Mouse (Mus musculus): Measurements from ENCODE around the gene Pfkfb2. TPM values are rescaled to one million over a fixed set of nuclear protein-coding genes. Genes with fewer than 3 reads are reported as not detected.
"Not testable (repeated sequence)": the region's sequence is repeated elsewhere in the genome, so short reads cannot be mapped to it uniquely, and the experiment has no call there.

Pfkfb2 gene
- total RNA-seq, 2 experiments from 2014 or later: 6.6 to 13.9 TPM

DNA sequence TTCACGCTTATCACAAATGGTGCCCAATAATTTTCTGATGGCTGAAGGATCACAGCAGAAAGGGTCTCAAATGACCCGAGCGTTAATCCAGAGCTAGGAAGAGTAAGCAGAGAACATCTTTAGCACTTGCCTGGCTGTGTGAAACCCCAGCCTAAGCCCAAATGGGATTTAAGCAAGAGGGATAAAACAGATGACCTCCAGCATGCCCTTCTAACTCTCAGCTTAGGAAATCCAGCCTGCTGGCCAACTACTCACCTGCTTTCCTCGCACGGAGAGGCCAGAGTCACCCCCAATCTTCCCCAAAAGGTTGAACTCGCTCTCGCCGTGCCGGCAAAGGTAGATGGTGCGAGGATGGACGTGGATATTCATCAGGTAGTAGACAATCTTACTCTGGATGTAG lies 27.1 kb downstream of the Pfkfb2 start:
- no peak for ATAC-seq (replicated peaks; ENCODE audit: poor library complexity, severe bottlenecking)

DNA sequence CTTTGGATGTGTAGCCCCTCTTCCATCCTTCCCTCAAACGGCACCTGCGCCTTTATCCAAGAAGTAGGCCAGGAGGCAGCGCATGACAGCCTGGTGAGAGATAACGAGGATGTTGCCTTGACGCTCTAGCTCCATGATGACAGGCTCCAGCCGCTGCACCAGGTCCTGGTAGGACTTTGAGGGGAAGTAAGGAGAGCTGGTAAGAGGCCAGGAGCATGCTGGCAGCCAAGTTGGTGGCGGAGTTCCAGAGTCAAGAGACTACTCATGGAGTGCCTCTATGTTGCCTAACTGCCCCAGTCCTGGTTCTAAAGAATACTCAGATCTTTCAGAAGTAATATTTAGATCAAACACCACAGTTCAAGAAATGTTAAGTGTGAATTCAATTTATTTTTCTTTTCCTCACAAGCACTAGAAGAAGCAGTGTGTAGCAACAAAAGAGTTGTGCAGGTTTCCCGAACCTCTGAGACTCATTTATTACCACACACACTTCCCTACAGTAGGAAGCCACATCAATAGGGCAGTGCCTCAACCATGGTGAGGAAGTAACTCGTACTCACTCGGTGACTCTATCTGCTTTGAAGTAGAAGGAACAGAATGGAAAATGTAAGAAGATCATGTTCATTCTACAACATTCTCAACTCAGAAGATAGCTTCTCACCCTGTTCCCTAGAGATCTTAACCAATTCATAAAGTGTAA lies 29.0 kb downstream of the Pfkfb2 start:
- no peak for ATAC-seq (replicated peaks; ENCODE audit: poor library complexity, severe bottlenecking)

DNA sequence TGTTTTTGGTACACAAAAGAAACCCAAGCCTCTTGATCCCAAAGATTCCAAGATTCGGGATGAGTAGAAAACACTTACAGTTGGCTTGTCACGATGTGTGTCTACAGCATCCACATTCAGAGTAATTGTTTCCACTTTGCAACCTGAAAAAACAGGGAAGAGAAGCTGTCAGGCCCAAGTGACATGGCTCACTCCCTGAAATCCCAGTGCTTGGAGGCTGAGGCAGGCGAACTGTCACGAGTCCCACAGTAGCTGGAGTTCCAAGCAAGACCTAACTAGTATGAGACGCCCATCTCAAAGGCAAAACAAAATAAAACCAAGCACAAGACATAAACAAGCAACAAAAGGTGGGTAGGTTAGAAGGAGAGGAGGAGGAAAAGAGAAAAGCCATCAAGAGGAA lies 30.5 kb downstream of the Pfkfb2 start:
- no peak for ATAC-seq (replicated peaks; ENCODE audit: poor library complexity, severe bottlenecking)

DNA sequence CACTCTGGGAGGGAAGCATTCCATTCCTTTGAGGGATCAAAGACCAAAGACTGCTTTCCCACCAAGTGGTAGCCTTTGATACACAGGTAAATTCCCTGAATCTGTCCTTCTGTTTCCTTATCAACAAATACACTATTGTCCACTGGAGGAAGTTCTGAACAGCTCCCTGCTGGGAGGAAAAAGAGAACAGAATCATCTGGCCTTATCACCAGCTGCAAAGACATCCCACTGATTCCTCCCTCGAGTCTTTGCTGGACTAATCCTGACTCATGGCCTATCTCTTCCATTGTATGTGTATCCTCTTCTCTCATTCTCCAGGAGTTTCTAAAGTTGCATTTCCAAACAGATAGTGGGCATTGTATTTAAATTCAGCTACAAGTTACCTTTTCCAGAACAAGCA lies 45.1 kb downstream of the Pfkfb2 start:
- ATAC-seq (replicated peaks; ENCODE audit: poor library complexity, severe bottlenecking): no peak

DNA sequence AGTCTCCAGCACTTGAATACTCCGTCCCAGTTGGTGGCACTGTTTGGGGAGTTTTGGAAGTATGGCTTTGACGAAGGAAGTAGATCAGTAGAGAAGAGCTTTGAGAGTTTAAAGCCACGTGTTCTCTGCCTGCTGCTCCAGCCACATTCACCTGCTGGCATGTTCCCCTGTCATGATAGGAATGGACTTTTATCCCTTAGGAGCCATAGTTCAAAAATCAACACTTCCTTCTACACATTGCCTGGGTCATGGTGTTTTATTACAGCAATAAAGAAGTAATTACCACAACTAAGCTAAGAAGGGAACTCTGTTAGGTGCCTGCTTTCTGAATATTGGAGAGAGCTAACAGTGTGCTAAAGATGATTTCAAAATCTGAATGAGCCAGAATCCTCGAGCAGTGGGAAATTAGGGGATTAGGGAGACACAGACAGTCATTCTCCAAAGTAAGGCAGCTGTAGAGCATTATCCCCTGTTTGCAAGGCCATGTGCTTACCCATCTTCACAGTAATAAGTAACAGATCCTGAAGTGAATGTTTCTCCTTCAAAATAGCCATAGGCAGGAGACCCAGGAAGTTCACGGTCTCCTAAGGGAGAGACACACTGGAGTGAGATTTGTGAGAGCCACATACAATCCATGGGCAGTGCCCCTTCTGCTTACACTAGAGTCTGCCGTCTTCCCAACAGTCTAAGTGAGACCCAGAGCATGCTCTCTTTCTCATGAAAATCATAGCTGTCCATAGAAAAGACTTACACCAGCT lies 47.2 kb downstream of the Pfkfb2 start:
- no peak for ATAC-seq (replicated peaks; ENCODE audit: poor library complexity, severe bottlenecking)

DNA sequence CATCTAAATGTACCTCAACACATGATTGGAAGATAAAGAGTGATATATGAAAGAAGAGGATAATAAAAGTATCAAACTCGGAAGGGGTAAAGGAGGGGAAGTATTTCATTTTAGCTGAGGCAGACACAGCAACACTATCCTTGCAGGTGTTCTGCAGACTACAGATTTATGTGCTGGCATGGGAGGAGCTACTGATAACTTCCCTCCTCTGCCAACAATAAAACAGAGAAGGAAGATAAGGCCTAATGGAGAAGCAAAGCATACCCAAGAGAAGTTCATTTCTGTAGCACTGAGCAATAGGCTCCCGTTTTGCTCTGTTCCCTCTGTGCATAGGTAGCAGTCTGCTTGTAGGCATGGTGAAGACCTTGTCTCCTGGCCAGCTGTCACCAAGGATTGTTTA lies 48.0 kb downstream of the Pfkfb2 start:
- no peak for ATAC-seq (replicated peaks; ENCODE audit: poor library complexity, severe bottlenecking)

DNA sequence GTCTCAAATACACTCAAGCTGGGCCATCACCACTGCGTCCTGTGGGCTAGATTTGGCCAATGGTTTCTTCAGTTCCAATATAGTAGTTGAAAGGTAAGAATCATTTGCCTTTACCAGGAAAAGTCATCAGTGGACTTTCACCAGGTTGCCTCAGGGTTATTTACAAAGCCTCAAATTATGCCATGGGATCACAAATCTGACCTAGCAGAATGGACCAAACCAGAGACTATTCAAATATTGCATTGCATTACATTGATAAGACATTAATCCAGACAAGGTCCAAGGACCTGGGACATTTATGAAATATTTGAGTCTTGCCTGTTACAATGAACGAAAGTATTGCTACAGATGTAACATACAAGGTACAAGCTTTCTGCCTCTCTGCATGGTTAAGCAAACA lies 50.5 kb downstream of the Pfkfb2 start:
- ATAC-seq (replicated peaks; ENCODE audit: poor library complexity, severe bottlenecking): no peak

DNA sequence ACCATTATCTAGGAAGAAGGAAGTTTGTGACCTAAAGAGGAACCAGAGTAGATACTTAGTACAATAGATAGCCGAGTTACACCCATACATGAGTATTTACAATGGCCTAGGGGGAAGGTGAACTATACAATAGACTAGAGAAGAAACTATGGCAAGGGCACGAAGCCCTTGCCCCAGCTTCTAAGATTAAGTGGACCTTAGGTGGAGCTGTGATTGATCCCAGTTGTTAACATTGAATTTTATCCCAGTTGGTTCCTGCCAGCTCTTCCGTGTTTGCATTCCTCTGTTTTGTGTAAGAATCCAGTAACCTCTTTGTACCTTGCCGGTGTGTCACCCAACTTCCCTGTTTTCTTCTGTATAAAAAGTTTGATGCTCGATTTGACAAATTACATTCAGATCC lies 65.5 kb downstream of the Pfkfb2 start:
- not testable (repeated sequence) for ATAC-seq (replicated peaks; ENCODE audit: poor library complexity, severe bottlenecking)

DNA sequence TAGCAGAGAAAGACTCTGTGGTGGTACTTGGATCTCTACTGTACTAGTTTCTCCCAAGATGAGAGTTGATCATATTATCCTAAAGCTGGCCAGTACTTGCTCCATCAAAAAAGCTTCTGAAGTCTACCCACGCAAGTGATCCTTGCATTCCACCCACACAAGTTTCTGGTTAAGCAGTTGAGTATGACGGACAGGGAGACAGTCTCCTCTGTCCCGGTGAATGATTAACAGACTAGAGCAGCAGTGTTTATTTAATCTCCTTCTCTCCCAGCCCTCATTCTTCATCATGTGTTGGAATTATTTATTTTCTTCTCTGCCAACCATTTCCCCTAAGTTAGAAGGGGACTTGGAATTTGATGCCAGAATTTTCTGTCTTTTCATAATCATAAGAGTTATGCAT lies 67.6 kb downstream of the Pfkfb2 start, which contains the start of gene C4bp:
C4bp (minus strand) TSS at position 179 of the 400 bp plus-strand sequence.
- no peak for ATAC-seq (replicated peaks; ENCODE audit: poor library complexity, severe bottlenecking)

DNA sequence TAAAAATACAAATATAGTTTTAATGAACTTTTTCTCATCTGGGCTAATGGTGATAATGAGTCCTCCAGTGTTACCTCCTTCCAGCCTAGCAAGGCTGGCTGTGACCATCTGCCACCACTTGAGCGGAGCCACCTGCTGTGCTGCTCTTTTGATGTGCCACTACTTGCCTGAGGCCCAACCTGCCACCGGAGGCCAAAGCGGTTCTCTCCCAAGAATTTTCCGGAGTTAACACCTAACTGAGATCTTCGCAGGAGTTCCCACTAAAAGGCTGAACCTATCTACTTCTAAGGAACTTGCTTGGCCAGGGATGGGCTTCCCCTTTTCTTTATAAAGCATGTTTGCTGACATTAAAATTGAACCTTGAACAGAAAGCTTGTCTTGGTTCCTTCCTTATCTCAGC lies 69.4 kb downstream of the Pfkfb2 start:
- ATAC-seq (replicated peaks; ENCODE audit: poor library complexity, severe bottlenecking): not testable (repeated sequence)

DNA sequence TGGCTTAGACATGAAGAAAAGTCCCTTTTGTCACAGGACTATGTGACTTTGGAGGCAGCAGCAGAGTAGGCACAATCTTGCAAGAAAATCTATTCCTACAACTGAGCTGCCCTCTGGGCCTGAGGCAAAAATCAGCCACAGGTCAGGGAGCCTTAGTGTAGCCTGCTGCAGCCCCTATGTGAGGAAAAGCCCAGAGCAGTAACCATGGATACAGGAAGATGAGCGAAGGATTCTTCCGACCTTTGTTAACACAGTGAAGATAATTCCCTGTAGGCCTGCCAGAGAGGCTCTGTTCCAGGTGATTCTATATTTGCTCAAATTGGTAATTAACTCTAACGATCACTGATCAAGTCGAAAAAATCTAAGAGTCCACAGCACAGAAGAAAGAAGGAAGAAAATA lies 85.0 kb downstream of the Pfkfb2 start:
- ATAC-seq (replicated peaks; ENCODE audit: poor library complexity, severe bottlenecking): no peak

DNA sequence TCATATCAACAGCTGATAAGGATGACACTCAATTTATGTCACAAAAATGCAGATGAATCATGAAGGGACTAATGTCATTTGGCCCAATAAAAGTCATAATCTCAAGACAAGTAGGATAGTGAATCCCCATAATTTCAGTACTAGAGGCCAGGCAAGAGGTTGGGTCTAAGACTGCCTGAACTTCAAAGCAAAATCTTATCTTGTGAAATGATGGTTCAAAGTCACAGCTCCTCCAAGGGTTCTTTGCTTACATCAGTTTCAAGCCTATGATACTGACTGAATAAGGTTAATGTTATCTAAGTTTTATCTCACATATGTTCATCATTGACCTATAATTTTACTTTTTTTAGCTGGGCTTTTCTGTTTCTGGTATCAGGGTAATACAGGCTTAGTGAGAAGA lies 88.1 kb downstream of the Pfkfb2 start:
- ATAC-seq (replicated peaks; ENCODE audit: poor library complexity, severe bottlenecking): no peak

Other genes starting within 250 kb of the Pfkfb2 start
- gene Zp3r, start 99.6 kb downstream of the Pfkfb2 start, total RNA-seq (2014; fragmentation: Nextera tagmentation): not detected in 2 replicates
- gene Zp3r, start 99.6 kb downstream of the Pfkfb2 start, total RNA-seq (2017): not detected in 2 replicates
- gene C4bp, start 67.6 kb downstream of the Pfkfb2 start, total RNA-seq (2014; fragmentation: Nextera tagmentation): not detected in 2 replicates
- gene C4bp, start 67.6 kb downstream of the Pfkfb2 start, total RNA-seq (2017): not detected in 2 replicates
- gene Gm29427, start 13.5 kb downstream of the Pfkfb2 start, total RNA-seq (2014; fragmentation: Nextera tagmentation): not detected in 2 replicates
- not detected in 2 replicates for gene Gm29427, start 13.5 kb downstream of the Pfkfb2 start, total RNA-seq (2017)
- 6.4 and 8.0 TPM in 2 replicates for gene Yod1, start 11.9 kb downstream of the Pfkfb2 start, total RNA-seq (2014; fragmentation: Nextera tagmentation)
- 6.7 and 7.8 TPM in 2 replicates for gene Yod1, start 11.9 kb downstream of the Pfkfb2 start, total RNA-seq (2017)
- gene AA986860, start 2.7 kb upstream of the Pfkfb2 start, total RNA-seq (2014; fragmentation: Nextera tagmentation): 0.09 and 0.88 TPM in 2 replicates
- not detected in 2 replicates for gene AA986860, start 2.7 kb upstream of the Pfkfb2 start, total RNA-seq (2017)
- not detected in 2 replicates for gene Fcamr, start 71.6 kb upstream of the Pfkfb2 start, total RNA-seq (2014; fragmentation: Nextera tagmentation)
- not detected in 2 replicates for gene Fcamr, start 71.6 kb upstream of the Pfkfb2 start, total RNA-seq (2017)
- not detected in 2 replicates for gene Pigr, start 97.4 kb upstream of the Pfkfb2 start, total RNA-seq (2014; fragmentation: Nextera tagmentation)
- not detected in 2 replicates for gene Pigr, start 97.4 kb upstream of the Pfkfb2 start, total RNA-seq (2017)
- not detected in 2 replicates for gene Fcmr, start 136.4 kb upstream of the Pfkfb2 start, total RNA-seq (2014; fragmentation: Nextera tagmentation)
- gene Fcmr, start 136.4 kb upstream of the Pfkfb2 start, total RNA-seq (2017): not detected in 2 replicates
- gene Il24, start 158.2 kb upstream of the Pfkfb2 start, total RNA-seq (2014; fragmentation: Nextera tagmentation): not detected in 2 replicates
- gene Il24, start 158.2 kb upstream of the Pfkfb2 start, total RNA-seq (2017): not detected in 2 replicates
- not detected in 2 replicates for gene Il20, start 182.2 kb upstream of the Pfkfb2 start, total RNA-seq (2014; fragmentation: Nextera tagmentation)
- not detected in 2 replicates for gene Il20, start 182.2 kb upstream of the Pfkfb2 start, total RNA-seq (2017)
- gene Il19, start 210.9 kb upstream of the Pfkfb2 start, total RNA-seq (2014; fragmentation: Nextera tagmentation): not detected in 2 replicates
- gene Il19, start 210.9 kb upstream of the Pfkfb2 start, total RNA-seq (2017): not detected in 2 replicates